8 mouse cellular contexts compared by ENCODE assay signal in genomic region chr2:161338953-161339326, GRCm38 (mm10).
DNase-seq lines count a peak whose midpoint lies in the region; ATAC-seq and TF ChIP-seq lines count a peak whose summit lies in the region.
"Had no signal": no experiment of that assay in that cellular context is flagged by ENCODE, and none has a peak within 500 bp of the region (broad histone marks: within the 10 kb centered on the region; RNA-seq: fewer than 3 reads in every experiment).

No protein-coding gene starts in this region.

- ATAC-seq in embryonic facial prominence, embryonic 12.5 days (ENCODE audit: insufficient number of reproducible peaks, insufficient read depth, low FRiP score, low TSS enrichment): no peak
- peak; percentile 45 for ATAC-seq in hindbrain, embryonic 11.5 days (ENCODE audit: low FRiP score)
- ATAC-seq in kidney, embryonic 14.5 days (ENCODE audit: low FRiP score, low TSS enrichment): no peak

- H3K4me3 ChIP-seq in embryonic facial prominence, embryonic 12.5 days: no peak overlapping the region
- H3K4me3 ChIP-seq in hindbrain, embryonic 11.5 days (ENCODE audit: low read depth, low read length): no peak overlapping the region
- no peak overlapping the region for H3K4me3 ChIP-seq in myocyte
- no peak overlapping the region for H3K4me3 ChIP-seq in kidney, embryonic 14.5 days (ENCODE audit: low read length)

- TF ChIP-seq POLR2A in myocyte (IDR thresholded peaks at IDR 0.05; ENCODE audit: insufficient read length, low read depth): no peak

- no peak overlapping the region for H3K9ac ChIP-seq in embryonic facial prominence, embryonic 12.5 days
- H3K9ac ChIP-seq in hindbrain, embryonic 11.5 days (ENCODE audit: low read depth, low read length): no peak overlapping the region
- H3K9ac ChIP-seq in kidney, embryonic 14.5 days (ENCODE audit: low read depth, low read length): no peak overlapping the region

- no peaks in the 10 kb centered on the region for H3K79me2 ChIP-seq in myocyte (ENCODE audit: control insufficient read depth, insufficient read depth)

- no peak overlapping the region for H3K4me2 ChIP-seq in embryonic facial prominence, embryonic 12.5 days (replicated peaks)
- no peak overlapping the region for H3K4me2 ChIP-seq in hindbrain, embryonic 11.5 days (replicated peaks; ENCODE audit: low read depth, low read length)
- peak overlapping the region; percentile 51 for H3K4me2 ChIP-seq in myocyte (ENCODE audit: low read depth)
- H3K4me2 ChIP-seq in kidney, embryonic 14.5 days (replicated peaks; ENCODE audit: low read depth, low read length): no peak overlapping the region

- peak overlapping the region; percentile 23; the same call in 1 of the 2 replicates for H3K27ac ChIP-seq in embryonic facial prominence, embryonic 12.5 days
- peak overlapping the region; percentile 76 for H3K27ac ChIP-seq in hindbrain, embryonic 11.5 days (ENCODE audit: low read depth, low read length)
- H3K27ac ChIP-seq in kidney, embryonic 14.5 days (ENCODE audit: low read depth, low read length): no peak overlapping the region

- no peaks in the 10 kb centered on the region for H3K9me3 ChIP-seq in embryonic facial prominence, embryonic 12.5 days
- H3K9me3 ChIP-seq in hindbrain, embryonic 11.5 days (ENCODE audit: control insufficient read depth, low read length): no peaks in the 10 kb centered on the region
- no peaks in the 10 kb centered on the region for H3K9me3 ChIP-seq in kidney, embryonic 14.5 days (ENCODE audit: control insufficient read depth, low read length)

- no peaks in the 10 kb centered on the region for H3K36me3 ChIP-seq in embryonic facial prominence, embryonic 12.5 days
- H3K36me3 ChIP-seq in hindbrain, embryonic 11.5 days (ENCODE audit: control insufficient read depth, insufficient read depth, low read length): no peaks in the 10 kb centered on the region
- no peaks in the 10 kb centered on the region for H3K36me3 ChIP-seq in myocyte (ENCODE audit: control insufficient read depth, insufficient read depth)
- H3K36me3 ChIP-seq in kidney, embryonic 14.5 days (ENCODE audit: control insufficient read depth, insufficient read depth, low read length): no peaks in the 10 kb centered on the region

- intact Hi-C loops in left cerebral cortex, postnatal 14 days (cut with DNase I): no loop called here

- H3K27me3 ChIP-seq in embryonic facial prominence, embryonic 12.5 days: peaks cover 4% of the 10 kb centered on the region; the same call in 1 of the 2 replicates
- no peaks in the 10 kb centered on the region; the same call in 1 of the 2 replicates for H3K27me3 ChIP-seq in hindbrain, embryonic 11.5 days (ENCODE audit: control insufficient read depth, insufficient read depth, low read length)
- H3K27me3 ChIP-seq in myocyte (ENCODE audit: control insufficient read depth, insufficient read depth, insufficient read length): no peaks in the 10 kb centered on the region
- no peaks in the 10 kb centered on the region for H3K27me3 ChIP-seq in kidney, embryonic 14.5 days (ENCODE audit: control insufficient read depth, insufficient read depth, low read length)

- H3K4me1 ChIP-seq in embryonic facial prominence, embryonic 12.5 days: peaks cover 23% of the 10 kb centered on the region; the same call in 1 of the 2 replicates
- peaks cover 11% of the 10 kb centered on the region for H3K4me1 ChIP-seq in hindbrain, embryonic 11.5 days (replicated peaks; ENCODE audit: control insufficient read depth, insufficient read depth, low read length)
- H3K4me1 ChIP-seq in kidney, embryonic 14.5 days (ENCODE audit: control insufficient read depth, insufficient read depth, low read length): 0 out of 2 replicates have a peak, but pooled peaks cover 6% of the 10 kb centered on the region

- H3ac ChIP-seq in myocyte (ENCODE audit: control insufficient read depth, insufficient read length): no peak overlapping the region

- 9% methylated on average over 3 of the region's 3 CpGs for WGBS in embryonic facial prominence, embryonic 12.5 days
- 5% methylated on average over 3 of the region's 3 CpGs for WGBS in hindbrain, embryonic 11.5 days
- 18% methylated on average over 3 of the region's 3 CpGs for WGBS in kidney, embryonic 14.5 days

- DNase-seq in left cerebral cortex, postnatal 14 days (ENCODE audit: low spot score in 2 of 2): peak; percentile 42 to 60
- no peak for DNase-seq in left cerebral cortex, adult 8-10 months (ENCODE audit: low spot score in 2 of 2)
- no peak for DNase-seq in hindbrain, embryonic 11.5 days (ENCODE audit: low spot score)
- no peak for DNase-seq in thymus, postnatal 25 days
- DNase-seq: heart, postnatal 36 days had no signal

TF ChIP-seq in myocyte, 11 proteins besides CTCF, POLR2A, EP300 and RAD21:
- TF ChIP-seq MAX (IDR thresholded peaks at IDR 0.05; ENCODE audit: low read depth): no peak
- no peak for TF ChIP-seq USF1 (IDR thresholded peaks at IDR 0.05; ENCODE audit: low read depth)
- no peak for TF ChIP-seq POLR2AphosphoS2 (IDR thresholded peaks at IDR 0.05; ENCODE audit: insufficient read length, low read depth)
- no peak for TF ChIP-seq REST (IDR thresholded peaks at IDR 0.05; ENCODE audit: insufficient read depth, insufficient read length)
- no peak for TF ChIP-seq TCF12 (IDR thresholded peaks at IDR 0.05; ENCODE audit: insufficient read depth, poor library complexity, severe bottlenecking)
- TF ChIP-seq MYOG (IDR thresholded peaks at IDR 0.05; ENCODE audit: control insufficient read depth in 1 of 3, insufficient read depth in 1 of 3, insufficient read length in 2 of 3, low read depth in 2 of 3): no peak
TF ChIP-seq in myocyte: peak in this region for 0.

Comparison
In these comparisons a context has a peak if more than half of its experiments do, and no peak if none do; other contexts are left out.
1. DNase-seq: peak in left cerebral cortex, postnatal 14 days (2 of 2); none in left cerebral cortex, adult 8-10 months (0 of 2), hindbrain, embryonic 11.5 days (single experiment) and thymus, postnatal 25 days (single experiment).